Mouse (Mus musculus) embryonic fibroblast, embryonic 13.5 days (primary cell): ENCODE measurements around the gene Gm28035.

ENCODE experiments used
- CTCF ChIP-seq: IDR thresholded peaks from 2 replicates; pipeline ENCODE4 v1.5.1; 2011; ENCODE audit warnings: mild to moderate bottlenecking, control low read depth, low read length, moderate library complexity, borderline replicate concordance; ENCODE audit not compliant: insufficient read depth
- POLR2A ChIP-seq: IDR thresholded peaks from 2 replicates; pipeline ENCODE4 v1.6.1; 2011; ENCODE audit warnings: low read depth, mild to moderate bottlenecking, control low read depth, low read length, moderate library complexity

- TF ChIP-seq CTCF (no peak), POLR2A (no peak)
Measured at GRCm38 (mm10) chr2:30247681-30248080, 7.3 kb downstream of the Gm28035 start.
